Mouse (Mus musculus) liver, embryonic 14.5 days (tissue): ENCODE data around the gene Rtkn2.

ENCODE experiments used
- CTCF ChIP-seq: IDR thresholded peaks from 2 replicates; pipeline ENCODE4 v1.5.1; 2016; ENCODE audit warnings: antibody characterized with exemption, low read depth, control low read depth
- EP300 ChIP-seq: IDR thresholded peaks from 2 replicates; pipeline ENCODE4 v1.6.1; 2016; ENCODE audit warnings: antibody characterized with exemption, low read depth

DNA sequence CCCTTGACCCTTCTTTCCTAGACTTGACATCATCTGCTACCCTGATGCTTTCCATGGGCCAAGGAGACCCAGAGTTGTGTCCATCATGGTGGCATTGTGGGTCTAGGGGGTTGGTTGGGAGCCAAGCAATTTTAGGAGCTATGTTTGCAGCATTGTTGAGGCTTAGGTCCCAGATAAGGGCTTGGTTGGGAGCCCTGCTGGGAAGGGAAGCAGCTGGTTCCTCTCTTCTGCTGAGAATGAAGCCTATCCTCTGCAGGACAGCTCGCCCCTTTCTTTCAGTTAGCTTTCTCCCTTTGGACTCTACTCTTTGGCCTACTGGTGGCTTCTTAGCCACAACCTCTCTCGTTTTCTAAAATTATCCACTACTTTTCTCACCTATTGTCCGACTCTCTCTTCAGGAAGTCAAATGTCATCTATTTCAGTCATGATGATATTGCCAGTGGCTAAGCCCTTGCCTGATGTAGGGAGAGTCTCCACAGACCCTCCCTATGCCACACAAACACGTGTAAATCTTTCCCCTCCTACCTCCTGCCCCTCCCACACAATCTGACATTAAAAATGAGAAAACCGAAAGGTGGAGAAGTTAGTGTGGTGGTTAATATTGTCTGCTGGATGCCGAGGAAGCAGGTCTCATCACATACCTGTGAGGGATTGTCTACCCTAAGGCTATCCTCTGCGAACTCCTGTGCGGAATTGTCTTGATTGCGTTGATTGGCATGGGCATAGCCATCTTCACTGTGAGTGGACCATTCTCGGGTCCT, 100.7 kb downstream of the Rtkn2 start:
- no peak for TF ChIP-seq CTCF
- no peak for TF ChIP-seq EP300
